Mouse (Mus musculus): ENCODE data around the gene Slc33a1.

Gene Slc33a1

GRCm38 (mm10) chr3:63897177-63897576, 67.4 kb downstream of the Slc33a1 start:
- DNase-seq, result no peak

- DNase-seq, result no peak
These were observed 68.3 kb downstream of the Slc33a1 start for GRCm38 (mm10) chr3:63896303-63896702.

GRCm38 (mm10) chr3:63895786-63896185, 68.8 kb downstream of the Slc33a1 start:
- no peak for DNase-seq

GRCm38 (mm10) chr3:63893677-63894076, 70.9 kb downstream of the Slc33a1 start:
- DNase-seq, result no peak

- no peak for DNase-seq
These were observed 72.4 kb downstream of the Slc33a1 start for GRCm38 (mm10) chr3:63892154-63892553.

Data from cerebellum, postnatal 10 days (tissue).